Mouse (Mus musculus) cerebellum, adult 2 months (tissue): Measurements from ENCODE around the gene Zswim8.

Experiments
- CTCF ChIP-seq: fragments of 200-500 bp; IDR thresholded peaks from 2 replicates; pipeline ENCODE4 v1.5.1; 2011; ENCODE audit warnings: low read depth, mild to moderate bottlenecking, control low read depth, low read length, moderate library complexity, borderline replicate concordance; ENCODE audit not compliant: insufficient read depth
- POLR2A ChIP-seq: fragments of 200-500 bp; IDR thresholded peaks from 2 replicates; pipeline ENCODE4 v1.6.1; 2011; ENCODE audit warnings: low read length, control low read depth, borderline replicate concordance; ENCODE audit not compliant: insufficient read depth

GRCm38 (mm10) chr14:20733952-20734774 lies 26.8 kb downstream of the Zswim8 start, which contains the start of gene Ndst2:
- TF ChIP-seq CTCF (no peak), POLR2A (peak; percentile 65)
